Mouse (Mus musculus) heart, postnatal 0 days (tissue): ENCODE measurements around the gene Gpr62.

Source experiments
- CTCF ChIP-seq: IDR thresholded peaks from 2 replicates; pipeline ENCODE4 v1.5.1; 2016; ENCODE audit warnings: antibody characterized with exemption, control low read depth, low read depth
- EP300 ChIP-seq: IDR thresholded peaks from 2 replicates; pipeline ENCODE4 v1.6.1; 2016; ENCODE audit warnings: antibody characterized with exemption, low read depth

- TF ChIP-seq CTCF: no peak
- TF ChIP-seq EP300: no peak
Measured at GRCm38 (mm10) chr9:106480541-106480940, 14.8 kb upstream of the Gpr62 start.
